Mouse (Mus musculus) retina, postnatal 1 day (tissue): ENCODE data around the gene Sidt1.
"Not testable (repeated sequence)": the region's sequence is repeated elsewhere in the genome, so short reads cannot be mapped to it uniquely, and the experiment has no call there.

Source experiments
- DNase-seq: peaks from one replicate; pipeline ENCODE4 v3.0.0-alpha.2; 2012

Sidt1 gene

GRCm38 (mm10) chr16:44302126-44302892 is 30.7 kb downstream of the Sidt1 start:
- peak; percentile 20 for DNase-seq

DNA sequence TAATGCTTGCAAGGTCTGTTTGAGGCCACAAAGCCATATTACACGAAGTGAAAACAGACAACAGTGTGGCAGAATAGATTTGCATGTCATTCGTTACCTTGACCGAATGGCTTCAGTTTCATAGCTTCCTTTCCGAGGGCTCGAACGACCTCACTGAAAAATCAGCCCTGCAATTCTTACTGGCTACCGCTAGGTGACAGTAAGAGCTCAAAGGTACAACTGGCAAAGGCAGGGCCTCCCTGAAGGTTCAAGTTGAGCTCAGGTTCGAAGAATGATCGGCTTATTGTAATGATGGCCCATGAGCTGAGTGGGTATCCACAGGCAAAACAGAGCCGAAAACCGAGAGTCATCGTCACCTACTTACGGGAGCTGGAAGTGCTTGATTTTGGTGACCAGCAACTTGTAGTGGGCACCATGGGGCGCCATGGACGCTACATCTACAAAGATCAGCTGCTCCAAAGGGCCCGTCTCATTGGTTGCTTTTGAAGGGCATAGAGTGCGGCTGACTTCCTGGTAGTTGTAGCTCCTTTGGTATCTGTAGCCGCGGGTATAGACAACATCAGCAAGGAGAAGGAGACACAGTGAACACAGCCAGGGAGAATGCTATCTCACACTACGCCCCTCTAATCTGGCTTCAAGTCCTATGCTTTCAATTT is 33.4 kb downstream of the Sidt1 start:
- DNase-seq = no peak

- DNase-seq = no peak
Observed at GRCm38 (mm10) chr16:44293960-44294359, 39.0 kb downstream of the Sidt1 start.

DNA sequence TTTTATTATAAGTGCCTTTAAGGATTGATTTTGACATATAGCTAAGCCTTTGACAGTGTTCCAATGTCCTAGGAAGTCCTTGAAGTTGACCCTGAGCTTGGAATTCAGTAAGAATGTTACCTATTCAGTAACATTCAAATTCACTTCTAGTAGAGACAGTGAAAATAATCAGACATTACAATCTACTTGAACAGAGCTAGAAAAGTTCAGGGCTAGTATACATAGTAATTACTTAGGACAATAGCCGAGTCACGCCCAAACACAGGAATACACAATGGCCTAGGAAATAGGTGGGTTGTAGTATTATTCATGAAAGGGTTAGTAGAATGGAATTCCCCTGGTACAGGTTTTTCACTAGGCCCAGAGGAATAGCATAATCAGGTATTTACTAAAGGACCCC is 40.3 kb downstream of the Sidt1 start:
- not testable (repeated sequence) for DNase-seq

DNA sequence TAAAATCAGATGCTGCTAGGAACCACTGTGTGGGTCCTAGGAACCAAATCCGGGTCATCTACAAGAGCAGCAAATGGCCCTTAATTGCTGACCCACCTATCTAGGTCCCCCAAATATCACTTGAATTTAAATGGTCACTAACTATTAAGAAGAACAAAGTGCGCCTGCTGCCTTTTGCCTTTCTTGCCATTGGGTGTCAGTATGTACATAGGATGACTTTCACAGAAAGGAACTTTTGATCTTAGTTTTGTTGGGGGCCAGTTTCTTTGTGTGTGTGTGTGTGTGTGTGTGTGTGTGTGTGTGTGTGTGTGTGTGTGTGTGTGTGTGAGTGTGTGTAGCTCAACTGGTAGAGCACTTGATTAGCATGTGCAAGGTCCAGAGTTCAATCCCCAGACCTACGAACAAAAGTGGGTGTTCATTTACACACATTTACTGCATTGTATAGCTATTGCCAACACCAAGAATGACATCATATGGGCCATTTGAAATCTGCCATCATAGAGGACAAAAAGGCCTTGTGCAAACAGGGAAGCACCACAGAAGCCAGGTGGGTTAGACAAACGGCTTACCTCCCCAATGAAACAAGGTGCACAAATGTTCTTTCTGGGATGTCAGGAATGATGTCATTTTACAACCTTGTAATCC is 43.9 kb downstream of the Sidt1 start:
- DNase-seq = no peak

GRCm38 (mm10) chr16:44287356-44287950 is 45.5 kb downstream of the Sidt1 start:
- DNase-seq = no peak

- DNase-seq = no peak
Observed at GRCm38 (mm10) chr16:44282614-44283325, 50.2 kb downstream of the Sidt1 start.

GRCm38 (mm10) chr16:44282036-44282435 is 51.0 kb downstream of the Sidt1 start:
- no peak for DNase-seq

GRCm38 (mm10) chr16:44280806-44281205 is 52.2 kb downstream of the Sidt1 start:
- no peak for DNase-seq

- DNase-seq = no peak
Observed at GRCm38 (mm10) chr16:44277212-44277611, 55.8 kb downstream of the Sidt1 start.

DNA sequence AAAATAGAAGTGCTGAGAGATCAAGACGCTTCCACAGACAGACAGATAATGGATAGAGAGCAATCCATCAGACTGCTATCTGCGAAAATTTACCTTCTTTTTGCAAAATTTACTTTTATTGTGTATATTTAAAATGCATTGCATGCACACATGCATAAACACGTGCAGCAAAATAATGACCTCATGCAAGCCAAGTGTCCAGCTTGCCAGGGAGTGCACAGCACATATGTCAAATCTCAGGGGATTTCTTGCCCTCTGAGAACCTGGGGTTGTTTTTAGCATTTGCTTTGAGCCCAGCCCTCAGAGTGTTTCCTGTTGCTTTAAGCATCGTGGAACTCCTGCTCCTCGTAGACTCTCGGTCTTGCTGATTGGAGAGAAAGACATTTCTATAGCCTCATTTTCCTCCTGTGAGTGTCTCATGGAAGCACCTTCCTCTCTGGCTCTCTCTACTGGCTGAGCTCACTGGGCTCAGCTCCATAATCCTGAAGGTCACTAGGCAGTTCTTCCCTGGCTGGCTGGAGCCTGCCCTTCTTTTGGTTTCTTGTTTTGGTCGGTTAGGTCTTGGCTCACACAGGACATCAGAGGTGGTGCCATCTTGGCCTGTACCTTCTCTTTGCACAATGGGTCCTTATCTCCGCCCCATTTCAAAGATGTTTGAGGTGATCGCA is 61.5 kb downstream of the Sidt1 start:
- DNase-seq = no peak

DNA sequence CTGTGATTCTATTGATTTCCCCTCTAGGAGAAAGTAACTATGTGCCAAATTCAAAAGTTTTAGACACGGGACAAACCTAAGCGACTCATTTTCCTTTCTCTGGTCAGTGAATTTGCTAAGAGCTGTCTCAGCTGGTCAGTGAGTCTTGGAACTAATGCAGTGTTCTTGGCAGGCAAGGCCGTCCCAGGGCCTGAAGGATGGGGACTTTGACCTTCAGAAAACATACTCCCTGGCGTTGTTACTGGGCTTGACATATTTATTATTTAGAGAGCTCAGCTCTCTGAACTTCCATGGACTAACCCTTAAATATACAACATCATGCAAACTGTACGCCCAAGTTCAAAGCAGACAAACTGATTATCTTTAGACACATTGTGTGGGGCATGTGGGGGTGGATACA is 62.4 kb downstream of the Sidt1 start:
- DNase-seq = no peak

- no peak for DNase-seq
Observed at GRCm38 (mm10) chr16:44269578-44269977, 63.4 kb downstream of the Sidt1 start.

- no peak for DNase-seq
Observed at GRCm38 (mm10) chr16:44268541-44269215, 64.3 kb downstream of the Sidt1 start.

- DNase-seq = no peak
Observed at GRCm38 (mm10) chr16:44265562-44265961, 67.4 kb downstream of the Sidt1 start.

DNA sequence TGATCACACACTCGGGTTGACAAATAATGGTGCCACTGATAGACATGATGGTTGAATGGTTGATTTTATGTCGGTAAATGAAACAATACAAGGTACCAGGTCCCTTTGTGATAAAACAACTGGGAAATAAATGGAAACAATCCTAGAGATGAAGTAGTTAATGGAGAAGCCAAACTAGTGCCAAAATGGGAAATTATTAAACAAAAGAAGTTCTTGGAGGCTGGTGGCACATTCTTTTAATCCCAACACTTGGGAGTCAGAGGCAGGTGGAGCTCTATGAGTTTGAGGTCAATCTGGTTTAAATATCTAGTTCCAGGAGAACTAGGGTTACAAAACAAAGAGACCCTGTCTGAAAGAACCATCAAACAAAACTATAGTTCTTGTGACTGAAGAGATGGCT is 68.1 kb downstream of the Sidt1 start:
- no peak for DNase-seq

GRCm38 (mm10) chr16:44257476-44257875 is 75.5 kb downstream of the Sidt1 start:
- no peak for DNase-seq

DNA sequence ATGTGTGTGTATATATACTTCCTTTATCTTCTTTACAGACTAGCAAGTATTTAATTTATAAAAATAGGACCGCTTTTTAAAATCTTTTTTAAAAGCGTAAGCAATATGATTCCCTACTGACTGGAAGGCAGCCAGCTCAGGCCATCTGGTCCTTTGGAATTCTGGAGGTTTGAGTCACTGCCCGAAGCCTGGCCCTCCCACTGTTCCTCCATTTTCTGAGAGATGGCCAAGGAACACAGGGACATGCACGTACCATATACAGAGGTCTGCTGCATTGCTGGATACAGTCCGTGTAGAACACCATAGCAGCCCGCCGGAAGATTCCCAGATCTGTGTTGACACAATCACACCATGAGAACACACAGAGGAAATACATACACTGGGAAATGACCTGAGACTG is 78.3 kb downstream of the Sidt1 start:
- DNase-seq = no peak

DNA sequence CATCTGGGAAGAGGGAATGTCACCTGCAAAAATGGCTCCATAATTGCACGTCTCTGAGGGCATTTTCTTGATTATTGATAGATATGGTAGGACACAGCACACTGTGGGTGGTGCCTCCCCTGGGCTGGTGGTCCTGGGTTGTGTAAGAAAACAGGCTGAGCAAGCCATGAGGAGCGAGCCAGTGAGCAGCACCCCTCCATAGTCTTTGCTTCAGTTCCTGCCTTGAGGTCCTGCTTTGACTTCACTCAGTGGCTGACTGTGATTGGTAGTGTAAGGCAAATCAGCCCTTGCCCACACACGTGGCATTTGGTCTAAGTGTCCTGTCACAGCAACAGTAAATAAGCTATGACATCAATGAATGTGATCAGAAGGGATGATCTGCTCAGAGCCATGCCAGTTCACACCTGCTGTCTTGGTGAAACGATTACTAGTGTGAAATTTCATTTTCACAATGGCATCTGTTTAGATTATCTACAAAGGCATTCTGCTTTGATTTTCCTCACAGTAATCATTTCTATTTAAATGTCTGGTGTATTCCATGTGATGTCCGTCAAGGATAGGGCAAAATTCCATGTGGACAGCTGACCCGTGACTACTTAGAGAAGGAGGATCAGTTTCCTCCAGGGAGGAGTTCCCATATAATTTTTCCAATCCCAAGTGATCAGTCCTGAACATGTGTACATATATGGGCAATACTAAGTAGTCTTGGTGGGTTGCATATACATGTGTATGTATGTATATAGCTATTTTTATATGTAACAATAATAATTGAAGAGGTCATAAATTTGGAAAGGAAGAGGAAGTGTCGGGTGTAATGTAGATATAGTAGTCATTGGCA is 79.0 kb downstream of the Sidt1 start:
- DNase-seq = no peak

DNA sequence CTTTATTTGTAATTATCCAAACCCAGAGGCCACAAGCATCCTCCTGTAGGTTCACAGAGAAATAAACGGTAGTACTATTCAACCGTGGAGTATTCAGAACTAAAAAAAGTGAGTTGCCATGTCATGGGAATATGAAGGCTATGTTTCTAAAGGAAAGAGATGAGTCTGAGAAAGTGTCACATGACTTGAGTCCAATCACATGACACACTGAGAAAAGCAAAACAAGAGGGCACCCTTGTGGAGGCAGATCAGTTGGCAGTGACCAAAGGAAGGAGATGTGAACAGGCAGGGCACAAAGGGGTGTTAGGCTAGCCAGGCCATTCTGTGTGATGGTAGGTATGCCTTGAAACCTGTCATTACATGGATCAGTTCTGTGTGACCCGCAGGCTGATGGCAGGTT is 80.3 kb downstream of the Sidt1 start:
- no peak for DNase-seq

- no peak for DNase-seq
Observed at GRCm38 (mm10) chr16:44249985-44250384, 83.0 kb downstream of the Sidt1 start.
